Mouse (Mus musculus) heart, postnatal 4 days (tissue): ENCODE data around the gene Cep78. TPM values are rescaled to one million over a fixed set of nuclear protein-coding genes. Genes with fewer than 3 reads are reported as not detected.

Experiments used
- DNase-seq: peaks from one replicate; pipeline ENCODE4 v3.0.0; 2021
- total RNA-seq, 2 experiments: library from RNA; stranded (reverse); gene quantifications; 2 replicates each; pipeline ENCODE4 v1.2.3; 2021

The Cep78 gene
- total RNA-seq: 1 to 10 TPM; 6.8 to 7.6 TPM

DNA sequence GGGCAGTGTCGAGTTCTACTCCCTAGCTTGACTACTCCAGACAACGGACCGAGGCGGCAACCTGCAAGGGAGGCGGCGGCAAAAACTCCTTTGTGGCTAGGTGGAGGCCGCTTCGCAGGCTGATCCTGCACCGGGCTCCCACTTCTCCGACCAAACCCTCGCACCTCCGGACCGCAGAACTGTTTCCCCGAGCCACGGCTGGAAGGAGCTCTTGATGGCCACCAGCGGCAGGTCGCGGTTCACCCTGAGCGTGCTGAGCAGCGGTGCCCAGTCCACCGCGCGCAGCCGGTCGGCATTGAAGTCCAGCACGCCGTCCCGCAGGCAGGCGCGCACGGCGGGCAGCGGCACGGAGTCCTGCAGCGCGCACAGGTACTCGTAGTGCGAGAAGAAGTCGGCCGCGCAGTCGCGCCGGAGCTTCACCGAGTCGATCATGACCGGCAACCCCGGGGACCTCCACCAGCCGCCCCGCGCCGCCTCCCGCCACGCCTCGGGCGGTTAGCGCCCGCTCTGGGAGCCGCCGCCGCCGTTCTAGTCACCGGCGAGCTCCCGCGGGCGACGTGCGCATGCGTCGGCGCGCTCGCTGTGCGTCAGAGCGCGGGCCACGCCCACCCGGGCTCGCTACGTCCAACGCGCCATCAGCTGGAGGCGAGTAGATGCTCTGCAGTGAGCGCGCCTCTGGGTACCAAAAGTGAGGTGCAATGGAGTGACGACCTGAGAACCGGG, at the start of gene Cep78:
Gene Cep78 (minus strand): TSS at position 541 of the 723 bp plus-strand sequence.
- DNase-seq: peak; percentile 92

DNA sequence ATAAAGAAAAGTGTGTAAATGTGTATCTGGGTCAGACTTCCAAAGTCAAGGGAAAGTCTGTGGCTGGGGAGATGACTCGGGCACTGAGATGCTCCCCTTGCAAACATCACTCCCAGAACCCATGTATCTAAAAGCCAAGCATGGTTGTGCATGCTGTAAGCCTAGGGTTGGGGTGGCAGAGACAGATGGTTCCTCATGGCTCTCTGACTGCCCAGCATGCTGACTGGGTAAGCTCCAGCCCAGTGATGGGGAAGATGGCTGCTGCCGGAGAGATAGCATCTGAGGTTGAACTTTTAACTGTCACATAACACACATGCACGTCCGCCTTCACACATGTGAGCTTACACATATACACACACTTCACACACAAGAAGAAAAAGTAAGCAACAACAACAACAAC, 46.5 kb upstream of the Cep78 start:
- no peak for DNase-seq

DNA sequence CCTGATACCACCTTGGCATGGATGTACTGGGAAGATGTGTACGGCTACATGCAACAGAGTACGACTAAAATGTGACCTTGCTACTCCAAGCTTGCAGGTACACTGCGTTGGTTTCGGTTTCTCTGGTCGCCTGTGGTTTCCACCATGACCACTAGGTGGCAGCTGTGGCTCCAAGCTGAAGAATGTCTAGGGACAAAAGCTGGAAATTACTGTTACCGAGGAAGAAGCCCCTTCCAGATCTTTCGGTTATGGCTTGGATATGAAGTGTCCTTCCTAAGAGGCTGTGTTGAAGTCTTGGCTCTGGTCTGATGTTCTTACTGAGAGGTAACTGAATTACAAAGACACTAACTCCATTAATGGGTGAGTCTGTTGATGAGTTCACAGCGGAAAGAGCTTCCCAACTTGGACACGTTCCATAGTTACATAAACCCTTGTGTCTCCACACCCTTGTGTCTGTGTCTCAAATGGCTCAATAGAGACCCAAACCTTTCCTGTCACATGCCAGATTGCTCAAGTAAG, 44.5 kb upstream of the Cep78 start:
- peak; percentile 49 for DNase-seq

DNA sequence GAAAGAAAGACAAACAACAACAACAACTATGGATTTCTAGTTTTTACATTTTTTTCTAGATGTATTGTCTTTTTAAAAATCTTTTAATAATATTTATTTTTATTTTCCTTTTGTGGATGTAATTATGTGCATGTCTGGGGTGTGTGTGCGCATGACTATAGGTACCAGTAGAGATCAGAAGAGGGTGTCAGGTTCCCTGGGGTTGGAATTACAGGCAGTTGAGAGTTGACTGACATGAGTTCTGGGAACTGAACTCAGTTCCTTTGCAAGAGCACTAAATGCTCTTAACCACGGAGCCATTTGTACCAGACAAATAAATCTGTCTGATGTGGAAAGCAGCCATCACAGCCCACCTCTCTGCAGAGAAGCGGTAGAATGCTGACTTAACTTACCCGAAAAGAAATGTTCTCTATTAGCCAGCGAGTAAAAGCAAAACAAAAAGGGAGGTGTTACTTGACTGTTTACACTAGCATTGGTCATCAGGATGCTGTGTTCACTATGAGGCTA, 44.0 kb upstream of the Cep78 start:
- DNase-seq: no peak

DNA sequence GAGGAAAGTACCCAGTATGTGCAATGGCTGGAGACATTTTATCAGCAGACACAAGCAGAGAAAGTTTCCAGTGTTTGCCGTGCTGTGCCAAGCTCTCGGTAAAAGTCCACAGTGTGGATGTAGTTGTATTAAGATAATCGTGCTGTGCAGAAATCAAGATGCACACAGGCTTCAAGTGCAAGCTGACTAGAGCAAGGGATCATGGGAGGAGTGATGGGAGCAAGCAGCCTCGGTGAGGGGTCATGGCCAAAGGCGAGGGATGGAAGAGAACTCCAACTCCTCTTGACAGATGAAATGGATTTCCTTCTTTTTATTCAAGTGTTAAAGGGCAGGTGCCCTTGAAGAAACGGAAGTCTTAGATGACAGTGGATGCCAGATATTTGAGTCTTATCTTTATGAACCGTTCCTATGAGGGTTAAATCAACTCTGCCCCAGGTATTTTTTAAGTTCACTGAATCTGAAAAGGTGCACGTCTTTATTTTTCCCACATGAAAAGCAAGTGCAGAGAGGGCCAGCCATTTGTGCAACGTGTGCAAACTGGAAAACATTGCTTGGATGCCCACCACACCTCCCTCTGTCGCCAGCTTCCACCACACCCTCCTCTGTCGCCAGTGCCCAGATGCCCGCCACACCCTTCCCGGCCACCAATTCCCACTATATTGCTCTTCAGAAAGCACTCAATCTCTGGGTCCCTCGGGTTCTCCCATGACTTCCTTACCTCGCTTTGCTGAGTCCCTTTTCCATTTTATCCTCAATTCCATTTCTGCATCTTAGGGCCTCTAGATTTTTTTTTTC, 43.3 kb upstream of the Cep78 start:
- DNase-seq: no peak

DNA sequence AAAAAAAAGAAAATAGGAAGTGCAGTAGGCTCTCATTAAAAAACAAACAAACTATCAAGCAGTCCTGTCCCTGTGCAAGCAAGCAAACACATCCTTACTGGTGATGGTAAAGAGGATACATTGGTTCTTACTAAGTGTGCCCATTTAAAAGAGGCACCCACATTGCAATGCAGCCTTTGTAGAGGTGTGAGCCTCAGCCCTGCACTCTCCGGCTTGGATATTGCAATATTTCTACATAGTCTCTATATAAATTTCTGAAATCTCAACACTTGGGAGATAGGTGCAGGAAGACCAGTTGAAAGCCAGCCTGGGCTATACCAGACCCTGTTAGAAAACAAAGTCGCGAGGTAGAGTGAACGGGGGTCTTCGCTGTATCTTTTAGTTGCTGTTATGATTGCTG, 41.5 kb upstream of the Cep78 start:
- no peak for DNase-seq

DNA sequence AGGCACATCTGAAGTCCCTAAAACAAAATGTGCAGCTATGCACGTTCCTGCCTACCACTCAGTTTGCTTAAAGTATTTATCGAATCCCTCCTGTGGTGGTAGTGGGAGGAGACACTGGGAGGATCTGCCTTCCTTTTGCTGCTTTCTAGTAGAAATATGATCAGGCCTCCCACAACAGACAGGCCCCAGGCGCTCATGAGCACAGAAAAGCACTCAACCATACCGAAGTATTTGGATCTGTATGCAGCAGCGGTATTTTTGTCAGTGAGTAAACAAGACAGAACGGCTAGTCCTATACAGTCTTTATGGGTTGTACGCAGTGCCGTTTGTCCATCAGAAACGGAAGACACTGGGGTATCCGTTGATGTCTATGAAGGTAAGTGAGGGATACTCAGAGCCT, 37.4 kb upstream of the Cep78 start:
- DNase-seq: no peak

DNA sequence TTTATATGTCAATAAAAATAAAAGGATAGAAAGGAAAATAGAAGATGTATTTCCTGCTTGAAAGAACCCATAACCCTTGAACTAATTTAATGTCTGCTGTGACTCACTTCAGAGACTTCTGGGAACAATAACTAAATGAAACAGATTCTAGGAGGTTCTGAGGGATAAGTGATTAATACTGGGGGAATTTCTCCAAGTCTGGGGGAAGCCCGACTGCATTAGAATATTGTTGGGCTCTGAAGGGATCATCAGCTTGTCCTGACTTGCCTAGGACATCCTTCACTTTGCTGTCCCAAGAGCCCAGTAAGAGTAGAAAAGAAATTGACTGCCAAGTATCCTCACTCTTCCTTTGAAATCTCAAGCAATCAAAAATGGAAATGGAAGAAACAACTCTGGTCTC, 31.4 kb upstream of the Cep78 start:
- no peak for DNase-seq

DNA sequence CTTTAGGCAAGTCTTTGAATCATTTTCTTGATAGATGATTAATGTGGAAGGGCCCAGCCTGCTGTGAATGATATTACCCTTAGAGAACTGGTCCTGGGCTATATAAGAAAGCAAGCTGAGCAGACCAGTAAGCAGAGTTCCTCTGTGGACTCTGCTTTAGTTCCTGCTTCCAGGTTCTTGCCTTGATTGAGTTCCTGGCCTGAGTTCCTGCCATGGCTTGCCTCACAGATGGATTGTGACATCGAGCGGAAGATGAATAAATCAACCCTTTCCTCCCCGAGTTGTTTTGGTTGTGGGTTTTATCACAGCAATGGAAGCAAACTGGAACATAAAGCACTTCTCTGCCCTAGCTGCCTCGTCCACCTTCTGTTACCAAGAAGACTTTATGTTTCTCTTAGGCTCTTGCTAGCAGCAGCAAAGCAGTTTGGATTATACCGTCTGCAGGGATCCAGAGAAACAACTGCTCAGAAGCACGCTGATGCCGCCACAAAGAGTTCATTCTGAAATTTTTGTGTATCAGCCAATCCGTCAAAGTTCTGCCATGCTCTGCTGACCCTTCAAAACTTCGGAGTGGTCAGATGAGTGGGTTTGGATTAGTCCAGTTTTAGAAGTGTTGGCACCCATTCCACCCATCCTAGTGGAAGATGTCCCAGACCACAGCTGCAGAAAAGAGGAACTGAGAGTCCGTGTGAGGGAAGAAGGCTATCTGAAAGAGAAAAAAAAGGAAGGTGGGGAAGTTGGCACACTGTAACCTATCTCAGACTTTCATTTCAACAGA, 30.6 kb upstream of the Cep78 start:
- no peak for DNase-seq

DNA sequence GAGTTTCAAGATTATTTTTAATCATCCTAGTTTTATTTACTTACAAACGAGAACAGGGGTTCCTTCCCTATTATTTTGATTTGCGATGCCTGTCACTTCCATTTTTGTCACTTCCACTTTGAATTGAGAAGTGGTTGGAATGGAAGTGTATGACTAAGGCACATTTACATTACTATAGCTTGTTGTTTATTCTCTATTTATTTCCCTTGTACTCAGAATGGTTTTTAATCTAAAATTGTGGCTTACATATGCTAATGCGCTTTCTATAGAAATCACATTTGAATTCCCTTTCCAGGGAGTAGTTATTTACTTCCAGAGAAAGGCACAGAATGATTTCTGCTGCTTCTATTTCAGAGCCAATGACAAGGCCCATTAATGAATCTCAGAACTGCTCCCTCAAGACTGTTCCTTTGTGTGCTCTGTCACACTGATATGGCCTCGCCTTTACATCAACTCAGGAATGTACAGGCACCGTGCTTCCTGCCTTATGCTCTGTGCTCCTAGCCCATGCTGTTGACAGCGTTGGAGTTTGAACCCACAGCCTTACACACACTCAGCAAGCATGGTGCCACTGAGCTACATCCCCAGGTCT, 25.1 kb upstream of the Cep78 start:
- no peak for DNase-seq

DNA sequence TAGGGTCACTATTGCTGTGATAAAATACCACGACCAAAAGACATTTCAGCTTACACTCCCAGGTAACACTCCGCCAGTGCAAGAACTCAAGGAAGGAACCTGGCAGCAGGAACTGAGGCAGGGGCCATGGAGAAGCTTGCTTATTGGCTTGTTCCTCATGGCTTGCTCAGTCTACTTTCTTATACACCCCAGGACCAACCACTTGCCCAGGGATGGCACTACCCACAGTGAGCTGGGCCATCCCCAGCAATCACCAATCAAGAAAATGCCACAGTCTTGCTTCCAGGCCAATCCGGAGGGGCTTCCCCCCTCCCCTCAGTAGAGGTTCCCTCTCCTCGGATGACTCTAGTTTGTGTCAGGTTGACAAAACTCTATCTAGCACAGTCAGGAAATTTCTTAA, 24.3 kb upstream of the Cep78 start:
- no peak for DNase-seq

DNA sequence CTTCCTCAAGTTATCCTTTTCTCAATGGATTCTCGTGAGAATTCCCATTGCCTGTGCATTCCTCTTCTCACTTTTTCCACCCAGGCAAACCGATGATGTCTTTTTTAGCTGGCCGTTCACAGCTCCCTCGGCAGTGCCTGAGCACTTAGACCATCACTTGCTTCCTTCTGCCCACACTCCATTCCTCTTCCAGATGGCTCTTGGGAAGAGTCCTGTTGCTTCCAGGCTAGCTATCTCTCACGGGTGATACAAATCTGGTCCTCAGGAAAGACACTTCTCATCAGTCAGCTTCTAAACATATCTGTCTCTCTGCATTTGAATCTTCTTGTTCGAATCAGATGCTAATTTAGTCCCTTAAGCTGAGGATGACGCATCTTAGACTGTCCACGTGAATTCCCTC, 22.3 kb upstream of the Cep78 start:
- no peak for DNase-seq

DNA sequence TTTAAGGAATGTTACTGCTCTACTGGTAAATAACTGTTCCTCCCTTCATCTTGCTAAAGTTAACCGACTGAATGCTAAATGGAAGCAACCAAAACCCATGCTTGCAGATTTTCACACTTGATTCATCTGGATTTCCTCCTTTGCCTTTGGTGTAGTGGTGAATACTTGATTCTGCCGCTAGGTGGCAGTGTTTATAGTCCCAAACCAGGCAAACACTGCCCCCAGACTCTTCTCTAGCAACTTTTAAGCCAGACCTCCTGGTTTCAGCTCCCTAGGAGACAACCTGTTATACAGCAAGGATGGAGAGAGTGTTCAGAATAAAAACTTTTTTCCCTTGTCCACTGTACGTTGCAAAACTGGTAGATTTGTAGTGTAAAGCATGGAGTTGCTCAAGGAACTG, 13.4 kb upstream of the Cep78 start:
- peak; percentile 71 for DNase-seq

DNA sequence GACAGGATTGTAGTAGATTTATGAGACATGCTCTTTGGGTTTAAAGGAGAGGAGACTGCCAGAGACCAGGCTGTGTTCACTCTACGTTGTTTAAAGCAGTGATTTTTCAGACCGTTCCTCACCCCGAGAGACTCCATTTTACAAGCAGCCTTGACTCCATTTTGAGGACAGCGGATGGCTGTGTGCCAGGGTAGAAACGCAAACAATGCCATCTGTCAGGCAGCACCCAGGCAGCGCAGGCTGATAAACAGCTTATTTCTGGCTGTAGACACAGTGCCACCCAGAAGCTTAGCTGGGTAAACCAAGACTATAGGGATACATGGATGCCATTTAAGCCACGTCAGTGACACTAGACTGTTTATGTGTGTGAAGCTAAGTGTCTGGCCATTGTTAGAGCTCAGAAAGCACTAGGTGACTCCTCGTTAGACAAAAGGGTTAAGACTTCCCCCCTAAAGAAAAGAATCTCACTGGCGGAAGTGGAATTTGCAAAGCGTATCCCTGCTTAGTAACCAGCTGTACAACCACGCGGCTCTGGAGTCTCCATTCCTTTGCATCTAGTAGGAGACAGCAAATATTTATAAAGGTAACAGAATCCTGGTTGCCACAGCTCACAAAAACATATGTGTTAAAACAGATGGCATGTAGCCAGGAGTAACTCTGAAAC, 12.2 kb upstream of the Cep78 start:
- peak; percentile 35 for DNase-seq

DNA sequence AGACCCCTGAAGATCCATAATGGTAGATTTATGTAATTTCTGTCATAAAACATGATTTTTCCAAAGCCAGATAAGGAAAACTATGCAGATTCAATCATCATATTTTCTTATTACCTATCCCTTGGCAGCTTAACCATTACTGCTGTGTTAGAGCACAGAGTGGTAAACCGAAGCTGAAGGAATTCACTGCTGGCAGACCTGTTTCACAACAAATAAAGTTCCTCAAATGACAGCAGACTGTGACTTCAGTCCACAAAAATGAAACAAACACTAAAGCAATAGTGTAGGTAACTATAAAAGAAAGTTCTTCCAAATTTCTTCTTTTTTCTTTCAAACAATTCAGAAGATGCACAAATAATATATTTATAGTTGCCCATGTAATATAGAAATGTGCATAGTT, 5.3 kb upstream of the Cep78 start:
- DNase-seq: no peak

DNA sequence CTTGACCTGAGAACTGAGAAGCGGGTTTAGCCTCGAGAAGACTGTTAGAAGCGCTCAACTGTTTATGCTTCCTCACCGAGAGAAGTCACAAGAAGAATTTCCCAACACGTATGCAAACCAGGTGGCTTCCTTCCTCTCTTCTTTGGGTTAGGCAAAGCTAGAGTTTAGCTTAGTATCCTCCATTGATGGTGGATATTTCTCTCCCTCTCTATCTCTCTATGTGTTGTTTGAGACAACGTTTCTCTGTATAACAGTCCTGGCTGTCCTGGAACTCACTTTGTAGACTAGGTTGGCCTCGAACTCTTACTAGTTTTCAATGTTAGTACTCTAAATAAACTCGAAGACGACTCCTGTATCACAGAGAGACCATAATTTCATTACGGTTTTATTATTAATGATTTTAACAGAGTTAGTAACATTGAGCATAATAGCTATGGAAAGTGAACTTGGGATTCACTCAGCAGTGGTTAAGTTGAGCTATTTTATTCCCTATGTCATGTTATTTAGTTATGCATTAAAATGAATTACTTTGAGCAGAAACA, 454 bp upstream of the Cep78 start:
- no peak for DNase-seq

DNA sequence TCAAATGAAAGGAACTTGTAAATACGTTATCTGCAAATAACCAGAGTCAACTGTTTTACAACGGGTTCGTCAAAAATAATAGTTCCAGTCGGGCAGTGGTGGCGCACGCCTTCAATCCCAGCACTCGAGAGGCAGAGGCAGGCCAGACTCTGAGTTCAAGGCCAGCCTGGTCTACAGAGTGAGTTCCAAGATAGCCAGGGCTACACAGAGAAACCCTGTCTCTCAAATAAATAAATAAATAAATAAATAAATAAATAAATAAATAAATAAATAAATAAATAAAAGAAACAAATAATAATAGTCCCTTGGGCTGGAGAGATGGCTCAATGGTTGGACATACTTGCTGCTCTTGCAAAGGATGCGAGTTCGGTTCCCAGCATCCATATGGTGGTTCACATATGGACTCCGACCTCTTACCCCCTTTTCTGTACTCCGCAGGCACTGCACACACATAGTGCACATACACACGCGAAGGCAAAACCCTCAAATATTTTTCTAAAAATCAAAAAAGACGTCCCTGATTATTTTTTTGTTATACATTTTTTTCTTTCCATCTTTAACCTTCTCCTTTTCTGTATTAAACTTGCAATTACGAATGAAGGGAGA, 947 bp downstream of the Cep78 start:
- no peak for DNase-seq

DNA sequence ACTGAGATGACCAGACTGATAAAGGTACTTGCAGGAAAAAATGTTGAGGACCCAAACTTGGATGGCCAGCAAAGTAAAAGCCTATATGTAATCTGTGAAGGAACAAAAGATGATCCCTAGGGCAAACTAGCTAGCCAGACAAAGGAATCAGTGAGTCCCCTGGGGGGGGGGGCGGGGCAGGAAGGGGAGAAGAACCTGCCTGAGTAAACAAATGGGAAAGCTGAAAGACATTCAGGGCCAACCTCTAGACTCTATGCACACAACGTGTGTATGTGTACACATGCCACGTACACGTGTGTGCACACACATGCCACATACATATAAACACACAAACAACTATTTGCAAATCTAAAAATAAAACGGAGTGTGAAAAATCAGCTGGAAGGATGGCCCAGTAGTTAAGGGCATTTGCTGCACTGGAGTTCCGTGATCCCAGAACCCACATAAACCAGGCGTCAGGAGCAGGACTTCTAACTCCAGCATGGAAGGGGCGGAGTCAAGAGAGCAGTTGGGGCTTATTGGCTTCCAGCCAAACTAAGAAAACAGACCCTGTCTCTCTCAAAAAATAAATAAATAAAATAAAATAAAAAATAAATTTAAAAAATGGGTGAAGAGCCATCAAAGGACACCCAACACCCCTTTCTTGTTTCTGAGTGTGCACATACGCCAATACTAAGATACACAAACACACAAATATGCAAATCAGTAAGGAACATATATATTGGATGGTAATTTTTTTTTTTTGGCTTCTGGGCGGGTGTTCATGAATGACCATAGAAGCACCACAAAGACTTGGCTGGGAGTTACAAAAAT, 1.7 kb downstream of the Cep78 start:
- DNase-seq: no peak

DNA sequence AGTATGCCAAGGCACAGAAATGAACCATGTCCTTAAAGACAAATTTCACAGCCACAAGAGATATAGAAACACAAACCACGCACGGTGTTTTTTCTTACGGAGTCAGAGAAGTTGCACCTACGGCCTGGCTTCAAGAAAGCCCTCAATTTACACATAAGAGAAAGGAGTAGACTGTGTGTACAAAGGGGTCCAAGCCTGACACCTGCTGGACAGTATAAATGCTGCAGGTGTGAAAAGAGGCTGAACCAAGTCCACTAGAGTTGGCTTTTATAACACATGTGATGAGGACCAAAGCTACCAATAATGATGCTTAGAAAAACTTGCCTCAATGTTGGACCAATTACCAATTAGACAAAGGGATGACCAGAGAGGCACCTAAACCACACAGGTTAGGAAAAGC, 2.9 kb downstream of the Cep78 start:
- peak; percentile 70 for DNase-seq

DNA sequence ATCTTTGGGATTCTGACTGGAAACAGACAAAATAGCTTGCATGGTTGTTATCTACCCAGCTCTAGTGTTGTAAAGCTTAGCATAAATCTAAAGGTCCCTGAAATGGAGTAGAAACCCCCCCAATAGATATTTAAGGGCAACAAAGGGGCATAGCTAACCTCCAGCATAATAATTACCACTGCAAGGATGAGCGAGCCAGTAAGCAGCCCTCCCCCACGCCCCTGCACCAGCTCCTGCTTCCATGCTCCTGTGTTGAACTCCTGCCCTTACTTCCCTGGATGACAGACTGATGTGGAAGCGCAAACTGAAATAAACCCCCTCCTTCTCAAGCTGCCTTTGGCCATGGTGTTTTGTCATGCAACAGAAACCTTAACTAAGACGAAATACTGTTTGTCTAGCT, 11.4 kb downstream of the Cep78 start:
- DNase-seq: no peak
